Mouse (Mus musculus): ENCODE results near the gene Olfr576.

Gene Olfr576

GRCm38 (mm10) chr7:102962360-102962759 lies at the start of gene Olfr576:
TSS of gene Olfr576 (plus strand) at chr7:102962660.
- no peak for DNase-seq (ENCODE audit: low spot score in 2 of 2)

GRCm38 (mm10) chr7:102915261-102915660 lies 47.2 kb upstream of the Olfr576 start:
- no peak for DNase-seq (ENCODE audit: low spot score in 2 of 2)

GRCm38 (mm10) chr7:102916405-102916804 lies 46.1 kb upstream of the Olfr576 start:
- DNase-seq (ENCODE audit: low spot score in 2 of 2) = no peak

- DNase-seq (ENCODE audit: low spot score in 2 of 2) = no peak
Observed at GRCm38 (mm10) chr7:102917032-102917875, 45.2 kb upstream of the Olfr576 start, which contains the start of gene Olfr571. TSS of gene Olfr571 (minus strand) at chr7:102917536.

- DNase-seq (ENCODE audit: low spot score in 2 of 2) = no peak
Observed at GRCm38 (mm10) chr7:102919632-102920031, 42.8 kb upstream of the Olfr576 start.

GRCm38 (mm10) chr7:102924109-102924508 lies 38.4 kb upstream of the Olfr576 start, which contains the start of gene Olfr572:
TSS of gene Olfr572 (plus strand) at chr7:102924409.
- no peak for DNase-seq (ENCODE audit: low spot score in 2 of 2)

GRCm38 (mm10) chr7:102927105-102927504 lies 35.4 kb upstream of the Olfr576 start:
- no peak for DNase-seq (ENCODE audit: low spot score in 2 of 2)

GRCm38 (mm10) chr7:102942475-102942874 lies 20.0 kb upstream of the Olfr576 start, which contains the start of gene Olfr573-ps1:
TSS of gene Olfr573-ps1 (minus strand) at chr7:102942575.
- DNase-seq (ENCODE audit: low spot score in 2 of 2) = no peak

GRCm38 (mm10) chr7:102943417-102943816 lies 19.0 kb upstream of the Olfr576 start:
- DNase-seq (ENCODE audit: low spot score in 2 of 2) = no peak

- no peak for DNase-seq (ENCODE audit: low spot score in 2 of 2)
Observed at GRCm38 (mm10) chr7:102948167-102948566, 14.3 kb upstream of the Olfr576 start, which contains the start of gene Olfr574. TSS of gene Olfr574 (plus strand) at chr7:102948467.

GRCm38 (mm10) chr7:102950732-102951131 lies 11.7 kb upstream of the Olfr576 start:
- no peak for DNase-seq (ENCODE audit: low spot score in 2 of 2)

- DNase-seq (ENCODE audit: low spot score in 2 of 2) = no peak
Observed at GRCm38 (mm10) chr7:102958137-102958536, 4.3 kb upstream of the Olfr576 start.

GRCm38 (mm10) chr7:102958593-102958992 lies 3.9 kb upstream of the Olfr576 start, which contains the start of gene Olfr575:
TSS of gene Olfr575 (minus strand) at chr7:102958775.
- DNase-seq (ENCODE audit: low spot score in 2 of 2) = no peak

- DNase-seq (ENCODE audit: low spot score in 2 of 2) = no peak
Observed at GRCm38 (mm10) chr7:102974399-102974798, 11.9 kb downstream of the Olfr576 start.

- no peak for DNase-seq (ENCODE audit: low spot score in 2 of 2)
Observed at GRCm38 (mm10) chr7:102975843-102976242, 13.4 kb downstream of the Olfr576 start, which contains the start of gene Olfr577. TSS of gene Olfr577 (minus strand) at chr7:102975943.

GRCm38 (mm10) chr7:102989224-102989623 lies 26.8 kb downstream of the Olfr576 start, which contains the start of gene Olfr578:
TSS of gene Olfr578 (minus strand) at chr7:102989324.
- DNase-seq (ENCODE audit: low spot score in 2 of 2) = no peak

Data from frontal cortex, postnatal 14 days (tissue).